Mouse (Mus musculus) gastrocnemius, postnatal 10 days (tissue): ENCODE measurements at regions not wholly inside any gene's neighbourhood (a gene's known extent, or its start where the extent isn't known, plus 50 kb on each side); places are given as distances from the start of the nearest gene placed in this dataset.
A peak's percentile ranks its signal among the peaks of the same experiment; 100 is the strongest.
"Not testable (repeated sequence)": the region's sequence is repeated elsewhere in the genome, so short reads cannot be mapped to it uniquely, and the experiment has no call there.

ENCODE experiments used
- DNase-seq: peaks from one replicate; pipeline ENCODE4 v3.0.0; 2021; ENCODE audit warnings: mixed read lengths
- microRNA-seq, 2 experiments: library from miRNA; unstranded; fragments of <30 nt; microRNA quantifications; one replicate each; pipeline ENCODE4 v1.2.0; 2021

- DNase-seq = not testable (repeated sequence)
These were observed 172.5 kb upstream of the Zfp808 start for GRCm38 (mm10) chr13:61957197-61957596.

DNA sequence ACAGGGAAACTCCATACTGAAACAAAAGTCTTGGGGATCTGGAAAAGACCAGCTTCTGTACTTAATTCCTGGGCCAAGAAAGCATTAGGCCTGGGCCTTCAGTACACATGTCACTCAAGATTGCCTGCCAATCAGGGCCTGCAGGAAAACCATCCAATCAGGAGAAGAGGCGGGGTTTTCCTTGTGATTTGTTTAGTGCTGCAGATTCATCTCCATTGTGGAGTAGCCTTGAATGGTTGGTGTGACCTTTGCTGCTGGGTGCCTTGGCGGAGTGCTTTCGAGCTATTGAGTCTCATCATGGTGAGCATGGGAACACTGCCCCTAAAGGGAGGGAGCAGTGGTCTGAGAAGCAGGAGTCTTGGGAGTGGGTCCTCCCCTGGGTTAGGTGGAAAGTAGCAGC is 150.8 kb upstream of the Zfp808 start:
- DNase-seq = not testable (repeated sequence)

DNA sequence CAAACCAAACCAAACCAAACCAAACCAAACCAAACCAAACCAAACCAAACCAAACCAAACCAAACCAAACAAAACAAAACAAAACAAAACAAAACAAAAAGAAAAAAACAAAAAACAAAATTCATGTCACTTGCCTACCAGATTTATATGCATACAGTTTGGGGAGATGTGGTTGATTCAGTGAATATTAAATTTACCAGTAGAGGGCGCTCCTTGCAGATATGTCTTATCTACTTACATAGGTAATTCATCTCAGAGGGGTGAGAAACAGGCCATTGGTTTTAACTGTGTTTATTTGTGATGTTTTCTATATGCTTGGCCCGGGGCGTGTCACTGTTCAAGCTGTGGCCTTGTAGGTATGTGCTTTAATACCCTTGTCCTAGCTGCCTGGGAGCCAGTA is 133.2 kb upstream of the Zfp808 start:
- not testable (repeated sequence) for DNase-seq

DNA sequence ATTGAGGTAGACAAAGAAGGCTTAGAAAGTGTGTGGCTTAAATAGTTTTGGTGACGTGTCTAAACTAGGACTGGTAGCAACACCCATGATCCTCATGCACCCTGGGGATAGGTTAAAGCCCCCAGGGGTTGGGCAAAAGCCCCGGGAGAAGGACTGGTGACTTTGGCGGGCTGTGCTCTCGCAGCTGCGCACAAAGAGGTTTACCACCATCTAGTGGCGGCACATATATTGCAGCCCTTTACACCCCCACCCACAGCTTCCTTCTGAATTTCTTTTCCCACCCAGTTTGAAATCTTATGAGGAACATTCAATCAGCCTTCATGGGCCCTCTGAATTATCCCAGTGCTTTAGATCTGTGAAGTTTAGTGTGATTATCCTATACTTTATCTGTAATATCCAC is 130.9 kb upstream of the Zfp808 start:
- DNase-seq = peak; percentile 7

GRCm38 (mm10) chr13:62007321-62007720 is 122.4 kb upstream of the Zfp808 start:
- DNase-seq = peak; percentile 21

DNA sequence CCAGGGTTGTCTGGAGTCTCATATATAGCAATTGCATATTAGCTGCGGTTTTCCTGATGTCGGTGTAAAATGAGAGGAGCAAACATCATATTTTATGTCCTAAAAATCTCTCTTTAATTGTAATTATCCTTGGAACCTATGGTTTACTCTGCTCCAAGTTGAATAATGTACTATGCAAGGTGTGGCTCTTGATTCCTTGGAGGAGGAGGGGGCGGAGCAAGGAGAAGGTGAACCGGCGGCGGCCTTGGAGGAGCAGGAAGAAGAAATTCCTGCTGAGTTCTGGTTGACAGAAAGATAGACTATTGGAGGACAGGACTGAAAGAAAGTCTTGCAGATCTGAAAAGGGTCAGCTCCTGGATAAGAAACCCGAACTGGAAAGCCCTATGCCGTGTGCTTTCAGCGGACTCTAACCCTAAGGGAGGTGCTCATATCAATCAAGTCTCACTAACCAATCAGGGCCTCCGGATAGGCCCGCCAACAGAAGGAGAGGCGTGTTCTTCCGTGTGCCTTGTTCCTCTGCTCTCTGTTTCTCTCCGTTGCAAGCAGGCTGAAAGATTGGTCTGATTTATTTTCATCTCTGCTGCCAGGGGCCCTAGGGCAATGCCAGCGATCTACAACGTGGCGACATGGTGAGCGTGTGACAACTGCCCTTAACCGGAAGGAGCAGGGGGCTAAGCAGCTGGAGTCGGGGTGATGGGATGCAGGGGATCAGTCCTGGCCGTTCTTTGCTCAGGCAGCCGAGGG is 114.1 kb upstream of the Zfp808 start:
- DNase-seq = peak; percentile 5

DNA sequence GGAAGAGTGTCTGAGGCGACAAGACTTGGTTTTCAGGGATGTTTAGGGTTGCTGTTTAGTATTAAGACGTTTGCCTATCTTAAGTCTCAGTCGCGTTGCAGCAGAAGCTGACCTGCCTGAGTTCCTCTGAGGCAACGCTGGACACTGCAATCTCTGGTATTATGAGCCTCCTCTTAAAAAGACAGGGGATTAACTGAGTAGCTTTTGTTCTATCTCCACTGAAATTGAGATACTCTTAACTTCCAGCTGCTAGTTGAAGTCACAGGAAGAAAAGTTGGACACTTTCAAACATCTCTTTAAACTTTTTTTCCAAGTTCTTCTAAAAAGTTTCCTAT is 113.6 kb upstream of the Zfp808 start:
- DNase-seq = not testable (repeated sequence)

GRCm38 (mm10) chr13:62037646-62038045 is 92.0 kb upstream of the Zfp808 start:
- not testable (repeated sequence) for DNase-seq

GRCm38 (mm10) chr13:62077951-62078671 is 51.6 kb upstream of the Zfp808 start:
- not testable (repeated sequence) for DNase-seq

- not testable (repeated sequence) for DNase-seq
These were observed 50.8 kb upstream of the Zfp808 start for GRCm38 (mm10) chr13:62078893-62079292.

Small RNAs in the stretch of these regions (microRNA-seq; reads per million reads assigned to microRNA genes)
- 0 reads per million in 2 experiments for gene Gm25649
